Mouse (Mus musculus) lung, postnatal 10 days (tissue): ENCODE results near the gene Shld2.

Experiments
- DNase-seq: peaks from one replicate; pipeline ENCODE4 v3.0.0; 2021

Shld2 gene

GRCm38 (mm10) chr14:34219295-34219694 is 91.0 kb downstream of the Shld2 start, which contains the start of gene Syt15:
Gene Syt15, plus strand, starts transcription at chr14:34219595.
- no peak for DNase-seq

- DNase-seq, result peak; percentile 76
Observed at GRCm38 (mm10) chr14:34215451-34216127, 94.7 kb downstream of the Shld2 start.

GRCm38 (mm10) chr14:34209942-34210341 is 100.4 kb downstream of the Shld2 start:
- DNase-seq, result no peak

GRCm38 (mm10) chr14:34209080-34209479 is 101.2 kb downstream of the Shld2 start:
- DNase-seq, result no peak

GRCm38 (mm10) chr14:34208651-34209050 is 101.6 kb downstream of the Shld2 start:
- peak; percentile 74 for DNase-seq

- no peak for DNase-seq
Observed at GRCm38 (mm10) chr14:34207996-34208395, 102.3 kb downstream of the Shld2 start.

GRCm38 (mm10) chr14:34201231-34202035 is 108.9 kb downstream of the Shld2 start, which contains the start of gene Gprin2:
Gene Gprin2, minus strand, starts transcription at chr14:34201653.
- peak; percentile 29 for DNase-seq

- DNase-seq, result peak; percentile 73
Observed at GRCm38 (mm10) chr14:34200738-34201230, 109.5 kb downstream of the Shld2 start.

- DNase-seq, result peak; percentile 8
Observed at GRCm38 (mm10) chr14:34196706-34197105, 113.6 kb downstream of the Shld2 start.

- DNase-seq, result no peak
Observed at GRCm38 (mm10) chr14:34195466-34195865, 114.8 kb downstream of the Shld2 start.

GRCm38 (mm10) chr14:34193879-34194278 is 116.4 kb downstream of the Shld2 start:
- DNase-seq, result no peak

- no peak for DNase-seq
Observed at GRCm38 (mm10) chr14:34190361-34190760, 119.9 kb downstream of the Shld2 start.

- DNase-seq, result peak; percentile 84
Observed at GRCm38 (mm10) chr14:34188629-34189028, 121.7 kb downstream of the Shld2 start.
